Mouse (Mus musculus) hindbrain, embryonic 10.5 days (tissue): ENCODE results near the gene Lpp. TPM values are rescaled to one million over a fixed set of nuclear protein-coding genes. Genes with fewer than 3 reads are reported as not detected.
"Not testable (repeated sequence)": the region's sequence is repeated elsewhere in the genome, so short reads cannot be mapped to it uniquely, and the experiment has no call there.

Source experiments
- DNase-seq: peaks from one replicate; pipeline ENCODE4 v3.0.0-alpha.2; 2017; ENCODE audit warnings: low spot score
- H3K27ac ChIP-seq: fragments of 300-500 bp; sonication (generic); 2 replicates; pipeline ENCODE4 v1.5.1; 2016; ENCODE audit warnings: mild to moderate bottlenecking, moderate library complexity
- H3K27me3 ChIP-seq: fragments of 300-500 bp; sonication (generic); 2 replicates; pipeline ENCODE4 v1.6.1; 2016; ENCODE audit warnings: mild to moderate bottlenecking; ENCODE audit not compliant: poor library complexity, insufficient read depth, severe bottlenecking
- H3K36me3 ChIP-seq: fragments of 300-500 bp; sonication (generic); 2 replicates; pipeline ENCODE4 v1.6.1; 2016; ENCODE audit warnings: mild to moderate bottlenecking, moderate library complexity
- H3K4me1 ChIP-seq: fragments of 300-500 bp; sonication (generic); replicated peaks from 2 replicates; pipeline ENCODE4 v1.6.1; 2016; ENCODE audit warnings: mild to moderate bottlenecking
- H3K4me3 ChIP-seq: fragments of 300-500 bp; sonication (generic); 2 replicates; pipeline ENCODE4 v1.5.1; 2016; ENCODE audit warnings: mild to moderate bottlenecking, moderate library complexity
- H3K9me3 ChIP-seq: fragments of 300-500 bp; sonication (generic); 2 replicates; pipeline ENCODE4 v1.6.1; 2016; ENCODE audit warnings: mild to moderate bottlenecking, moderate library complexity
- WGBS: fragments of 180-500 bp; shearing (Covaris S2); methylation state at CpG from one replicate; pipeline ENCODE4 v1.1.7; 2016; 5-methylcytosine and 5-hydroxymethylcytosine counted together
- polyA plus RNA-seq: library from polyadenylated mRNA; unstranded; fragments of >200 nt; fragmentation: Nextera tagmentation; extraction: Ambion mirVana; gene quantifications from 2 replicates; pipeline ENCODE4 v1.2.1, GENCODE M21; 2016

Lpp gene
- polyA plus RNA-seq, 1 experiment from 2014 or later: 26.6 TPM

DNA sequence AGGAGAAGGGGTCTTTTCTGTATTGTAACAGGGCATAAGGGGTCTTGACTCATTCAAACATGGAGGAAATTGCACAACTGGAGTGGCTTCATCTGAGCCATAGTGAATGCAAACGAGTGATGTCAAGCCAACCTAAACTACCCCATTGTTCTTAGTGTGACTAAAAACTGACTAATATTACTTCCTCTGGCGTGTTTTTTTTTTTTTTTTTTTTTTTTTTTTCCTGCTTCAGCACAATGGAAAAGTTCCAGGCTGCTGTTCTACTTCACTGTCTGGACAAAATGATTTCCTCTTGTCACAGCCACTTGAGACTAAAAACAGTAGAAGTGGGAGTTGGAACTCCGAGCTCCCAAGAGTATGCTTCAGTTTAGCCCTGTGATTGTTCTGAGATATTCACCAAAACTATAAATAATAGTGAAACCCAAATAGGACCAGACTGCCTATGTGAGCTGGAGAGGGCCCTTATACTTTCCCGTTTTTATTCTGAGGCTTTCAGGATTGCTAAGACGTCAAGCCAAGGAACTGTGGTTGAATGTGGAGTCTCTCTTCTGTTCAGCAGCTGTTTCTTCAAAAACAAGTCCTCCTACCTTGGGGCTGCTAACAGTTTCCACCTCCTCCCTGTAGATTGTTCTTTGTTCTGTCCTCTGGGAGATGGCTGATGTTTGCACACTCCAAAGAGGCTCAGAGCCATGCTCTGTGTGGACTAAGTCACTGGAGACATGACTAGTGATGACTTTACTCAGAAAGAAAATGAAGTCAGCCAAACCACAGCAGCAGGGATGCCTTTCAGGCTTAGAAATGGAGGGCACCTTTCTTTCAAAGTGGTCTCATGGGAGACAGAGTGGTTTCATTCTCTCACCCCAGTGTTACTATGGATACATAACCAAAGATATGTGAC lies 617.9 kb downstream of the Lpp start:
- Histone ChIP-seq H3K9me3 (no peaks in the 10 kb centered on the region), H3K4me3 (no peak overlapping the region), H3K36me3 (no peaks in the 10 kb centered on the region), H3K4me1 (peaks cover 1% of the 10 kb centered on the region), H3K27ac (no peak overlapping the region), H3K27me3 (no peaks in the 10 kb centered on the region)
- WGBS: 75% methylated on average over 5 of the region's 5 CpGs
- no peak for DNase-seq

DNA sequence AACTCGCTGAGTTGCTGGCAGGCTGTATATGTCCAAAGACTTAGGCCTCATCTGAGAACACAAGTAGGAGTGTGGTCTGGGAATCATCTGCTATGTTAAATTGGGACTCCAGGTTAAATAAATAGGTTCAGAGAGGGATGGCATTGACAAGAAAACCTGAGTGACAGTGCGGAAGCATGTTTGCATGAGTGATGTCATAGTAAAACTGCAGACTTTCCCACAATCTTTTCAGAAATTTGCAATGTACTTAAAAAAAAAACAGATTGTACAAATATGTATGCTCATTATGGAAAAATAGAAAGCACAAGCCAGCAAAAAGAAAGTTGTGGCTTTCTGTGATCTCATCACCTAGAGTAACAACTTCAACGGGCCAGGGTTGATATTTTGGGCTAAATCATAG lies 619.6 kb downstream of the Lpp start:
- 91% methylated on average over 3 of the region's 3 CpGs for WGBS
- Histone ChIP-seq H3K27ac (no peak overlapping the region), H3K27me3 (no peaks in the 10 kb centered on the region), H3K9me3 (no peaks in the 10 kb centered on the region), H3K4me1 (peaks cover 7% of the 10 kb centered on the region), H3K36me3 (no peaks in the 10 kb centered on the region), H3K4me3 (no peak overlapping the region)
- no peak for DNase-seq

DNA sequence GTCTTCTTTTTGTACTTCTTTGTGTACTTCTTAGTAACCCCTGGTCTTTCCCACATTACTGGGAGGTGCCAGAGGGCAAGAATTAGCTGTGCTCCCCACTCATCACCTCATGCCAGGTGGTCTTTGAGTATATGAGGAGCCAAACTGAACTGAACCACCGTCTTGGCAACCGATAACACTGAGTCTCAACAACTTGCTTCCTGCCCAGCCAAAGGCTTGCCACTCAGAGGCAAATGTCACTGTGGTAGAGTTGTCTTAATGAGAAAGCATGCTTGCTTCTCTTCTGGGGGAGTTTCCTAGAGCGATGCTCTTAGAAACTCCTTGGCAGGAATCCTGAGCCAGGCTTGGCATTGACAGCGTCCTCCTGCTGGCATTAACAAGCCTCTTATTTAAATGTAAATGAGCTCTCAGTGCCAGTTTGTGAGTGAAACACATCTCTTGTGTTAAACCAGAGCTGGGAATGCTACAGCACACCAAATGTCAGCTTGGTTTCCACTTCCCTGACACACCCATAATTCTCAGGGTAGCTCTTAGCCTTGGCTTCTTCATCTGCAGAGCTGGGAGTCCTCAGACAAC lies 623.0 kb downstream of the Lpp start:
- DNase-seq: no peak
- H3K4me1 ChIP-seq: peaks cover 7% of the 10 kb centered on the region
- 37% methylated on average over 4 of the region's 4 CpGs for WGBS

DNA sequence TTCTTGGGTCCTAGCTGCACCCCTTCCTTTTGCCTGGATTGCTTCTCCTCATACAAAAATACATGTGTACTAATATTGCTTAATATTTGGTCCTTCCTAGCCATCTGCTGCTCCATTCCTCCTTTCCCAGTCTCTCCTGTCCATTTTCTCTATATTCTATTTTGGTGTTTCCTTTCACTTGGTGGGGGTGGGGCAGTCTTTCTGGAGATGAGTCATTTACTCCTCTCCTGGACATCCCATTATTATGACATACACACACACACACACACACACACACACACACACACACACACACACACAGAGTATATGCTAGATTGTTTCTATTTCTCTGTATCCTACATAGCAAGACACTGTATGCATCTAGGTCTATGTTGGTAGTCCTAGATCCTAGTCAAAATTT lies 623.7 kb downstream of the Lpp start:
- Histone ChIP-seq H3K27ac (no peak overlapping the region), H3K36me3 (no peaks in the 10 kb centered on the region), H3K27me3 (no peaks in the 10 kb centered on the region), H3K4me3 (no peak overlapping the region), H3K4me1 (peaks cover 7% of the 10 kb centered on the region), H3K9me3 (no peaks in the 10 kb centered on the region)
- no peak for DNase-seq

More for the DNA sequence above, 623.0 kb downstream of the Lpp start:
- no peaks in the 10 kb centered on the region for H3K36me3 ChIP-seq
- H3K9me3 ChIP-seq: no peaks in the 10 kb centered on the region
- H3K27me3 ChIP-seq: no peaks in the 10 kb centered on the region
- no peak overlapping the region for H3K27ac ChIP-seq
- H3K4me3 ChIP-seq: no peak overlapping the region

DNA sequence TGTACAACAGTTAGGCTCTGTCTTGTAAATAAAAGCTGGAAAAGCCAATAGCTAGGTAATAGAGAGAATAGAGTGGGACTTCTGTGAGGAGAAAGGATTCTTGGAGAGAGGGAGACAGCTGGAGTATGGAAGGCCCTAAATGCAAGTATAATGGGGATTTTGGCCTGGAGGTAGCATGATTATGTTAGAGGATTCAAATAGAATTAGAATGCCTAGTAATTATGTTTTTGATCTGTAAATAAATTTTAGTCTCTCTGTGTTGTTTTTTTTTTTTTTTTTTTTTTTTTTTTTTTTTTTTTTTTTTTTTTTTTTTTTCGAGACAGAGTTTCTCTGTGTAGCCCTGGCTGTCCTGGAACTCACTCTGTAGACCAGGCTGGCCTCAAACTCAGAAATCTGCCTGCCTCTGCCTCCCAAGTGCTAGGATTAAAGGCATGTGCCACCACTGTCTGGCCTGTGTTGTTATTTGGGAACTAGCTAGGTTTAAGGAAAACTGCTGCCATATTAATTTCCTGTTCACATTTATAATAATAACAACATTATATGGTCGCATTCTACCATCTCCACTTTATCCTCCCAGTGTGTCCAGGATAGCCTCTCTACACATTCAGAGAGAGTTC lies 628.5 kb downstream of the Lpp start:
- not testable (repeated sequence) for H3K4me3 ChIP-seq, H3K27me3 ChIP-seq, H3K9me3 ChIP-seq, H3K36me3 ChIP-seq, DNase-seq, H3K4me1 ChIP-seq, H3K27ac ChIP-seq
- 77% methylated on average over 2 of the region's 2 CpGs for WGBS

DNA sequence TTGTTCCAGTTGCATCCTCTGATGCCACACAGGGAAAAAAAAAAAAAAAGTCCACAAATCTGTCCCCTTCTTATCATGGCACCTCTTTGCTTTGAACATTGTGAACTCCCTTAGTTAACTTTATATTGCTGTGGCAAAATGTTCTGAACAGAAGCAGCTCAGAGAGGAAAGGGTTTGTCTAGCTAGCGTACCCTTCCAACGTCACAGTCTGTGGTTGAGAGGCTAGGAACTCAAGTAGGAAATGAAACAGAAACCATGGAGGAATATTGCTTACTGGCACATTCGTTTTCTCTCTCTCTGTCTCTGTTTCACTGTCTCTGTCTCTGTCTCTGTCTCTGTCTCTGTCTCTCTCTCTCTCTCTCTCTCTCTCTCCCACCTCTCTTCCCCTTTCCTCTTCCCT lies 631.3 kb downstream of the Lpp start:
- no peak for DNase-seq
- no peaks in the 10 kb centered on the region for H3K9me3 ChIP-seq
- no peak overlapping the region for H3K27ac ChIP-seq
- WGBS: 93% methylated on average over 3 of the region's 3 CpGs
- no peak overlapping the region for H3K4me3 ChIP-seq
- no peaks in the 10 kb centered on the region for H3K4me1 ChIP-seq
- H3K36me3 ChIP-seq: no peaks in the 10 kb centered on the region
- no peaks in the 10 kb centered on the region for H3K27me3 ChIP-seq

DNA sequence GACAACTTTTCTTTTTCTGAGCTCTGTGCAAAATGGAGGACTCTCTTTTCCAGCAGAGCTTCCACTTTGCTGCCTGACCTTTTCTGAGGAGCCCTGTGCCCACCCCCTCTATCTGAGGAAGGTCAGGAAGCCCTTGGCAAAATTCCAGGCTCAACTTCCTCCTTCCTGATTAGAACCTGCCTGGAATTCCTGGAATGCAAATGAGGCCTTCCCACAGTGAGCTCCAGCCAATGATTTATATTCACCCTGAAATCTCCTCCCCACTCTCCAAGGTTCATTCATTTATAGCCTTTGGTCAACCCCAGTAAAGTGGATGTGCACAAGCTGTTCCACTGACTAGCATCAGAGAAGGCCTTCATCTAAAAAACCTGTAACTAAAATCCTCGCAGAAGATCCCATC lies 632.9 kb downstream of the Lpp start:
- no peaks in the 10 kb centered on the region for H3K36me3 ChIP-seq
- DNase-seq: no peak
- H3K27me3 ChIP-seq: no peaks in the 10 kb centered on the region
- no peaks in the 10 kb centered on the region for H3K4me1 ChIP-seq
- no peak overlapping the region for H3K4me3 ChIP-seq
- no peak overlapping the region for H3K27ac ChIP-seq
- no peaks in the 10 kb centered on the region for H3K9me3 ChIP-seq
- 86% methylated on average over 1 of the region's 1 CpGs for WGBS

DNA sequence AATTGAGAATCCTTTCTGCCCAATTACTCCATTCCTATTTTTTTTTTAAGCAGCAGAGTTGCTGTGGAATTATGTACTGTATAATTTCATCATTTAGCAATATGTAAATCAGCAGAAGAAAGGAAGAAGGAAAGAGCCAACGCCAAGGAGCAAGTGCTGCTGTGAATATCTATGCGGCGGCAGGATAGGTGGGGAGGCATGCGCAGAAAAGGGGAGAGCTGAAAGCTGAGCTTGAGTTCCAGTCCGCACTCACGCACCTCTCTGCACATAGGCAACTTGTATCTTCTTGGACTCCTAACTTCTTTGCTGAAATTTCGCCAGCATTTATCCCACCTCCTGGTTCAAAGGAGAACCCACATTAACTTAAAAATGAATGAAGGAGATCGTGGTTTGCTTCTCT lies 636.2 kb downstream of the Lpp start:
- 90% methylated on average over 8 of the region's 8 CpGs for WGBS
- Histone ChIP-seq H3K36me3 (no peaks in the 10 kb centered on the region), H3K27me3 (no peaks in the 10 kb centered on the region), H3K4me3 (no peak overlapping the region), H3K27ac (no peak overlapping the region), H3K9me3 (no peaks in the 10 kb centered on the region), H3K4me1 (no peaks in the 10 kb centered on the region)
- DNase-seq: no peak

DNA sequence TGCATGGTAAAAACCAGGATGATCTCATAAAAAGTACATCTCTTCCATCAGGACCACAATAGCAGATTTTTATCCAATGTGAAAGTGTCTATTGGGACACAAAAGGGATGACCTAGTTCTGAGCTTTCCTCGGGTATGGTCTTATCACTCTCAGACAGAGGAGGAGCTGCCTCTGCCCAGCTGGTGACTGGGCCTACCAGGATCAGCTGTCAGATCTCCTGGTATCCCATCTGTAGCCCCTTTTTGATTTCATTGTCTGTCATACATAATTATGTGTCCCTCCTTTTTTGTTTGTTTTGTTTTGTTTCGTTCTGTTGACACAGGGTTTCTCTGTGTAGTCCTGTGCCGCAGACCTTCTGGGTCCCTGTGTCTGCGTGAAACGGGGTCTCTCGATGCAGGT lies 644.1 kb downstream of the Lpp start:
- H3K9me3 ChIP-seq: no peaks in the 10 kb centered on the region
- no peak for DNase-seq
- H3K4me3 ChIP-seq: no peak overlapping the region
- H3K4me1 ChIP-seq: no peaks in the 10 kb centered on the region
- no peaks in the 10 kb centered on the region for H3K27me3 ChIP-seq
- H3K36me3 ChIP-seq: no peaks in the 10 kb centered on the region
- WGBS: 78% methylated on average over 6 of the region's 6 CpGs
- H3K27ac ChIP-seq: no peak overlapping the region

DNA sequence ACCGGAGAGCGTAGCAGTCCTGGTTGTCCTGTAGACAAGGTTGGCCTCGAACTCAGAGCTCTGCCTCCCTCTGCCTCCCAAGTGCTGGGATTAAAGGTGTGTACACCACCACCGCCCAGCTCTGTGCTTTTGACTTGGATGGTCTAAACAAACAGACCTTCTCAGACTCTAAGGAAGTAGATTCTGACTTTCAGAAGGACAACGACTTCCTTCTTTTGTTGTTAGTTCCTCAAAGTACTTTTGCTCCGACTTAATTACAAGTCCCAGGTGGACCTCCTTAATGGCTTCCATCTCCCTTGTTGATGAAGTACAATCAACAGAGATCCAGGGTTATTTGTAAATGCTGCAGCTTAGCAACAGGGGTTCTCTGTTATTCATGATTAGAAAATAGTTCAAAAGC lies 645.2 kb downstream of the Lpp start:
- 90% methylated on average over 6 of the region's 6 CpGs for WGBS
- no peak overlapping the region for H3K4me3 ChIP-seq
- no peaks in the 10 kb centered on the region for H3K27me3 ChIP-seq
- no peak for DNase-seq
- no peaks in the 10 kb centered on the region for H3K4me1 ChIP-seq
- no peaks in the 10 kb centered on the region for H3K9me3 ChIP-seq
- no peaks in the 10 kb centered on the region for H3K36me3 ChIP-seq
- no peak overlapping the region for H3K27ac ChIP-seq

DNA sequence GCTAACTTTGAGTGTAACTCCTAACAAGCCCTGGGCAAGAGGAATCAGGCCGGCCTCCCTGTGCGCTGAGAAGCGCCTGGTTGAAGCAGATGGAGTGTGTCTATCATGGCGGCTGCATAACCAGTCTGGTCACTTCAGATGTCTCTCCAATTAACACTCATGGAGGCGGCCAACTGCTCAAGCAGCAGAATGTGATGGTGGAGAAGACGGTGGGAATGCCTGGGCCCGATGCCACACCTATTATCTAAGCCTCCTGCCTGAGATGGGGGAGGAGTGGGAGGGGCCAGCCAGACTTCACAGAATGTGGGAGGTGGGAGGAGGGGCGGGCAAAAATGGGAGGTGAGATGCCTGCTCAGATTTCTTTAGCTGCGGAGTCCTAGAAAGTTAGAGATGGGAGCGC lies 646.6 kb downstream of the Lpp start:
- no peak for DNase-seq
- H3K4me1 ChIP-seq: no peaks in the 10 kb centered on the region

DNA sequence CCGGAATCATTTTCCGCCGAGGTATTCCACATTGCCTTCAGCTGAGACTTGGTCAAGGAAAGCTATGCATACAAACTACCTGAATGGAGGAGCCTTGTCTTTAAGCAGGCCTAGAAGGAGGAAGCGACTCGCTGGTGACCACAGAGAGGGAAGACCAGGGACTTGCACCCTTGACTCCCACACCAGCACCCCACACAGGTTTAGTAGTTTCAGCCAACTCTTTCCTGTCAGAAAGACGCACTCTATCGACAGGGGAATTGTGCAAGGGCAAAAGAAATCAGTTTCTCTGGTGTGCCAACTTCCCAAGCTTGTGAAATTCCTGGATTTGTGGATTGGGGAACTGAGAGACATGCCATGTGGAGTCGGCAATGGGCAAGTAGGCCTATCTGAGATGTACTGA lies 647.9 kb downstream of the Lpp start:
- Histone ChIP-seq H3K4me1 (no peaks in the 10 kb centered on the region), H3K36me3 (no peaks in the 10 kb centered on the region), H3K4me3 (no peak overlapping the region), H3K9me3 (no peaks in the 10 kb centered on the region), H3K27me3 (no peaks in the 10 kb centered on the region), H3K27ac (no peak overlapping the region)
- WGBS: 94% methylated on average over 8 of the region's 8 CpGs
- no peak for DNase-seq

More for the DNA sequence above, 646.6 kb downstream of the Lpp start:
- H3K27ac ChIP-seq: no peak overlapping the region
- WGBS: 49% methylated on average over 10 of the region's 10 CpGs
- H3K4me3 ChIP-seq: no peak overlapping the region
- no peaks in the 10 kb centered on the region for H3K9me3 ChIP-seq
- H3K27me3 ChIP-seq: no peaks in the 10 kb centered on the region
- H3K36me3 ChIP-seq: no peaks in the 10 kb centered on the region

DNA sequence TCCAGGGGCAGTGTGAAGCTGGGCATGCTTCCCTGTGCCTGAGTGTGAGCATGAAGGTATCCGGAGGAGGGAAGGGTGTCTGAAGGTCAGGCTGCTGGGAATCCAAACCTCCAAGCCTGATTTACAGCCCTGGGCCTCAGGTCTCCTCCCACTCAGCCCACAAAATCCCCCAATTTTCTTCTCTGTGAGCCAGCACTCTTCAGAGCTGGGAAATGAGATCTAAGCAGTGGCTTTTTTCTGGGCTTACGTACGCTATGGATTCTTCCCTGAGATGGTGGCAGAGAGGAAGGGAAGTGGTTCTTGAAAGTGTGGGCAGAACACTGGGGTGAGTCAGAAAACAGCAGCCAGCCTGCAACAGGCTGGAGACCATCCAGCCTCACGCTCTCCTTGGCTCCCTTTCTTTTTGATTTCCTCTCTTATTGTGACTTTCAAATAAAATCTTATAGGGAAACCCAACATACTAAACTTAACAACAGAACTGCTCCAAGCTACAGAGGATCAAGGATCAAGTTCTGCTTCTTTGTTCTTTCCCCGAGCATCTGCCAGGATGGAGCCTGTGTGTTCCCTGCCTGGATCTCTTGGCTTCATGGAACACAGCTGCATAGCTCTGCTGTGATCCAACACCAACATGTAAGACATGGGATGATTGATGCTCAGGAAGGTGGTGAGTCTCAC lies 648.7 kb downstream of the Lpp start:
- no peak for DNase-seq
- H3K4me3 ChIP-seq: no peak overlapping the region
- H3K27ac ChIP-seq: no peak overlapping the region
- WGBS: 81% methylated on average over 5 of the region's 5 CpGs
- H3K9me3 ChIP-seq: no peaks in the 10 kb centered on the region
- H3K4me1 ChIP-seq: no peaks in the 10 kb centered on the region
- no peaks in the 10 kb centered on the region for H3K36me3 ChIP-seq
- H3K27me3 ChIP-seq: no peaks in the 10 kb centered on the region
